Mouse (Mus musculus) common myeloid progenitor, adult 5-6 weeks (primary cell): ENCODE measurements around the gene Rab11fip4. TPM values are rescaled to one million over a fixed set of nuclear protein-coding genes. Genes with fewer than 3 reads are reported as not detected.
A peak's percentile ranks its signal among the peaks of the same experiment; 100 is the strongest.

Source experiments
- ATAC-seq: replicated peaks from 2 replicates; pipeline ENCODE4 v1.8.0; 2016; ENCODE audit warnings: low read depth, mild to moderate bottlenecking, moderate TSS enrichment, inconsistent platforms; ENCODE audit not compliant: poor library complexity, severe bottlenecking
- total RNA-seq: library from RNA; stranded (forward); fragments of 200-1000, 187-1606 nt; gene quantifications from 2 replicates; pipeline ENCODE4 v1.2.3, GENCODE M21; 2017

Rab11fip4 gene
- total RNA-seq, 1 experiment from 2014 or later: 1.5 TPM

GRCm38 (mm10) chr11:79650359-79650835 lies 59.4 kb downstream of the Rab11fip4 start:
- peak; percentile 33 for ATAC-seq

- ATAC-seq: peak; percentile 68
Observed at GRCm38 (mm10) chr11:79652257-79652656, 61.2 kb downstream of the Rab11fip4 start.

- peak; percentile 64 for ATAC-seq
Observed at GRCm38 (mm10) chr11:79652921-79653575, 62.0 kb downstream of the Rab11fip4 start.

GRCm38 (mm10) chr11:79654407-79654831 lies 63.4 kb downstream of the Rab11fip4 start:
- no peak for ATAC-seq

- ATAC-seq: no peak
Observed at GRCm38 (mm10) chr11:79655592-79655991, 64.6 kb downstream of the Rab11fip4 start.

GRCm38 (mm10) chr11:79656491-79656890 lies 65.5 kb downstream of the Rab11fip4 start:
- ATAC-seq: no peak

- no peak for ATAC-seq
Observed at GRCm38 (mm10) chr11:79657053-79657452, 66.0 kb downstream of the Rab11fip4 start.

GRCm38 (mm10) chr11:79658205-79658825 lies 67.3 kb downstream of the Rab11fip4 start:
- ATAC-seq: peak; percentile 48

- 0 out of 2 replicates have a peak, but pooled peaks have one; percentile 12 for ATAC-seq
Observed at GRCm38 (mm10) chr11:79660361-79661205, 69.6 kb downstream of the Rab11fip4 start.

- ATAC-seq: no peak
Observed at GRCm38 (mm10) chr11:79661877-79662545, 71.0 kb downstream of the Rab11fip4 start.

GRCm38 (mm10) chr11:79663158-79663557 lies 72.1 kb downstream of the Rab11fip4 start:
- ATAC-seq: no peak

GRCm38 (mm10) chr11:79663570-79663969 lies 72.6 kb downstream of the Rab11fip4 start:
- peak; percentile 86 for ATAC-seq

GRCm38 (mm10) chr11:79666544-79666943 lies 75.5 kb downstream of the Rab11fip4 start:
- no peak for ATAC-seq

GRCm38 (mm10) chr11:79669210-79669609 lies 78.2 kb downstream of the Rab11fip4 start:
- peak; percentile 66 for ATAC-seq

GRCm38 (mm10) chr11:79669947-79670346 lies 78.9 kb downstream of the Rab11fip4 start:
- no peak for ATAC-seq

- peak; percentile 39 for ATAC-seq
Observed at GRCm38 (mm10) chr11:79670411-79670945, 79.5 kb downstream of the Rab11fip4 start.

GRCm38 (mm10) chr11:79671668-79672281 lies 80.8 kb downstream of the Rab11fip4 start:
- ATAC-seq: peak; percentile 40; the same call in 1 of the 2 replicates

GRCm38 (mm10) chr11:79673072-79673471 lies 82.1 kb downstream of the Rab11fip4 start:
- ATAC-seq: no peak

GRCm38 (mm10) chr11:79673717-79674116 lies 82.7 kb downstream of the Rab11fip4 start:
- no peak for ATAC-seq
